12 mouse cellular contexts compared by ENCODE assay signal in genomic region chr1:25598941-25599340, GRCm38 (mm10).
"Had no signal": no experiment of that assay in that cellular context is flagged by ENCODE, and none has a peak within 500 bp of the region (broad histone marks: within the 10 kb centered on the region; RNA-seq: fewer than 3 reads in every experiment).

No protein-coding gene starts in this region.

- DNase-seq: retina, postnatal 1 day; right cerebral cortex, adult 18-20 months; right cerebral cortex, postnatal 14 days; right cerebral cortex, postnatal 25 days; right cerebral cortex, postnatal 4 days; spleen, adult 18-20 months; thymus, adult 18-20 months; thymus, adult 2 months; thymus, postnatal 14 days; thymus, postnatal 25 days; thymus, postnatal 36 days; thymus, postnatal 4 days had no signal
